Mouse (Mus musculus) thymus, postnatal 0 days (tissue): Measurements from ENCODE around the gene 1110002E22Rik. TPM values are rescaled to one million over a fixed set of nuclear protein-coding genes. Genes with fewer than 3 reads are reported as not detected.

ENCODE experiments used
- DNase-seq: peaks from one replicate; pipeline ENCODE4 v3.0.0-alpha.2; 2015; ENCODE audit warnings: low spot score
- polyA plus RNA-seq: library from polyadenylated mRNA; unstranded; fragments of >200 nt; fragmentation: Nextera tagmentation; extraction: Ambion mirVana; gene quantifications from 2 replicates; pipeline ENCODE4 v1.2.1, GENCODE M21; 2015

The 1110002E22Rik gene
- polyA plus RNA-seq, 1 experiment from 2014 or later, result 0.14 TPM

- DNase-seq, result no peak
These were observed 1.0 kb upstream of the 1110002E22Rik start for GRCm38 (mm10) chr3:138063731-138064329.

GRCm38 (mm10) chr3:138065930-138066329 lies 1.1 kb downstream of the 1110002E22Rik start:
- no peak for DNase-seq

- DNase-seq, result no peak
These were observed 1.6 kb downstream of the 1110002E22Rik start for GRCm38 (mm10) chr3:138066348-138066856.

- DNase-seq, result no peak
These were observed 2.4 kb downstream of the 1110002E22Rik start, which contains the start of gene Gm5105 for GRCm38 (mm10) chr3:138067288-138067687. Gene Gm5105, minus strand, starts transcription at chr3:138067388.

- DNase-seq, result no peak
These were observed 3.3 kb downstream of the 1110002E22Rik start for GRCm38 (mm10) chr3:138068103-138068502.

GRCm38 (mm10) chr3:138069756-138070511 lies 5.1 kb downstream of the 1110002E22Rik start:
- no peak for DNase-seq

GRCm38 (mm10) chr3:138071004-138071403 lies 6.2 kb downstream of the 1110002E22Rik start:
- no peak for DNase-seq

- DNase-seq, result no peak
These were observed 6.7 kb downstream of the 1110002E22Rik start for GRCm38 (mm10) chr3:138071476-138072073.

GRCm38 (mm10) chr3:138074214-138074613 lies 9.4 kb downstream of the 1110002E22Rik start:
- no peak for DNase-seq

GRCm38 (mm10) chr3:138075209-138075608 lies 10.4 kb downstream of the 1110002E22Rik start:
- no peak for DNase-seq

GRCm38 (mm10) chr3:138077476-138078340 lies 12.9 kb downstream of the 1110002E22Rik start:
- no peak for DNase-seq

- no peak for DNase-seq
These were observed 13.8 kb downstream of the 1110002E22Rik start for GRCm38 (mm10) chr3:138078701-138079100.

GRCm38 (mm10) chr3:138083073-138083637 lies 18.3 kb downstream of the 1110002E22Rik start:
- DNase-seq, result no peak

- DNase-seq, result no peak
These were observed 19.0 kb downstream of the 1110002E22Rik start for GRCm38 (mm10) chr3:138083896-138084295.

GRCm38 (mm10) chr3:138095301-138095700 lies 30.4 kb downstream of the 1110002E22Rik start:
- DNase-seq, result no peak

GRCm38 (mm10) chr3:138095718-138096117 lies 30.9 kb downstream of the 1110002E22Rik start:
- no peak for DNase-seq

GRCm38 (mm10) chr3:138096263-138097028 lies 31.6 kb downstream of the 1110002E22Rik start:
- DNase-seq, result no peak

- DNase-seq, result no peak
These were observed 32.9 kb downstream of the 1110002E22Rik start for GRCm38 (mm10) chr3:138097718-138098117.

- no peak for DNase-seq
These were observed 37.1 kb downstream of the 1110002E22Rik start for GRCm38 (mm10) chr3:138101936-138102335.

- no peak for DNase-seq
These were observed 38.8 kb downstream of the 1110002E22Rik start for GRCm38 (mm10) chr3:138103690-138104089.
